ENCODE assay signal across 7 mouse cellular contexts in genomic region chr19:4125741-4126696, GRCm38 (mm10). TPM values are rescaled to one million over a fixed set of nuclear protein-coding genes. Genes with fewer than 3 reads are reported as not detected.
DNase-seq lines count a peak whose midpoint lies in the region; ATAC-seq lines count a peak whose summit lies in the region.

Gene Aip (minus strand): TSS chr19:4125858.

- peak within 1 kb of the TSS; percentile 59 for H3K4me2 ChIP-seq in embryonic facial prominence, embryonic 11.5 days (ENCODE audit: low read depth, low read length)
- H3K4me2 ChIP-seq in limb, embryonic 11.5 days (ENCODE audit: low read depth, severe bottlenecking) = peak within 1 kb of the TSS; percentile 65
- peak within 1 kb of the TSS; percentile 83 for H3K4me2 ChIP-seq in midbrain, embryonic 14.5 days (ENCODE audit: low read length)

- no peaks in the 10 kb centered on the region for H3K27me3 ChIP-seq in embryonic facial prominence, embryonic 11.5 days (ENCODE audit: control insufficient read depth, insufficient read depth, low read length)
- H3K27me3 ChIP-seq in limb, embryonic 11.5 days (ENCODE audit: control insufficient read depth, insufficient read depth, low read length) = no peaks in the 10 kb centered on the region
- no peaks in the 10 kb centered on the region for H3K27me3 ChIP-seq in midbrain, embryonic 14.5 days (ENCODE audit: control insufficient read depth, insufficient read depth, low read length)

- H3K4me3 ChIP-seq in embryonic facial prominence, embryonic 11.5 days (ENCODE audit: low read depth, low read length) = peak within 1 kb of the TSS; percentile 78
- peak within 1 kb of the TSS; percentile 60 for H3K4me3 ChIP-seq in limb, embryonic 11.5 days (ENCODE audit: low read depth, low read length)
- peak within 1 kb of the TSS; percentile 83 for H3K4me3 ChIP-seq in midbrain, embryonic 14.5 days (replicated peaks; ENCODE audit: low read depth, low read length)

- no peak within 1 kb of the TSS for H3K27ac ChIP-seq in embryonic facial prominence, embryonic 11.5 days (replicated peaks; ENCODE audit: low read depth, low read length)
- no peak within 1 kb of the TSS for H3K27ac ChIP-seq in limb, embryonic 11.5 days (replicated peaks; ENCODE audit: low read depth, low read length)
- H3K27ac ChIP-seq in midbrain, embryonic 14.5 days (replicated peaks; ENCODE audit: low read depth, low read length) = peak within 1 kb of the TSS; percentile 71

- peak; percentile 94 for ATAC-seq in embryonic facial prominence, embryonic 11.5 days (replicated peaks; ENCODE audit: insufficient number of reproducible peaks, low FRiP score, low TSS enrichment, low read depth)
- ATAC-seq in limb, embryonic 11.5 days (ENCODE audit: insufficient number of reproducible peaks, low FRiP score, low TSS enrichment, low read depth) = peak; percentile 92
- peak; percentile 93 for ATAC-seq in midbrain, embryonic 14.5 days (ENCODE audit: low FRiP score, low TSS enrichment)

- WGBS in embryonic facial prominence, embryonic 11.5 days = under 1% methylated on average over 63 of the region's 64 CpGs
- under 1% methylated on average over 45 of the region's 64 CpGs for WGBS in limb, embryonic 11.5 days
- WGBS in midbrain, embryonic 14.5 days = under 1% methylated on average over 63 of the region's 64 CpGs

- peak within 1 kb of the TSS; percentile 82 for H3K9ac ChIP-seq in embryonic facial prominence, embryonic 11.5 days (replicated peaks; ENCODE audit: low read length)
- H3K9ac ChIP-seq in limb, embryonic 11.5 days (ENCODE audit: low read length) = peak within 1 kb of the TSS; percentile 71
- peak within 1 kb of the TSS; percentile 83 for H3K9ac ChIP-seq in midbrain, embryonic 14.5 days (replicated peaks; ENCODE audit: low read length)

- no peaks in the 10 kb centered on the region for H3K9me3 ChIP-seq in embryonic facial prominence, embryonic 11.5 days (replicated peaks; ENCODE audit: control insufficient read depth, low read length)
- H3K9me3 ChIP-seq in limb, embryonic 11.5 days (ENCODE audit: control insufficient read depth, low read length) = no peaks in the 10 kb centered on the region
- no peaks in the 10 kb centered on the region for H3K9me3 ChIP-seq in midbrain, embryonic 14.5 days (ENCODE audit: control insufficient read depth, low read length)

- peaks cover 2% of the 10 kb centered on the region for H3K4me1 ChIP-seq in embryonic facial prominence, embryonic 11.5 days (ENCODE audit: control insufficient read depth, insufficient read depth, low read length)
- H3K4me1 ChIP-seq in limb, embryonic 11.5 days (ENCODE audit: control insufficient read depth, insufficient read depth, low read length) = peaks cover 12% of the 10 kb centered on the region
- peaks cover 9% of the 10 kb centered on the region for H3K4me1 ChIP-seq in midbrain, embryonic 14.5 days (ENCODE audit: control insufficient read depth, insufficient read depth, low read length)

- no peaks in the 10 kb centered on the region for H3K36me3 ChIP-seq in embryonic facial prominence, embryonic 11.5 days (replicated peaks; ENCODE audit: control insufficient read depth, insufficient read depth, low read depth, low read length)
- peaks cover 5% of the 10 kb centered on the region; the same call in 1 of the 2 replicates for H3K36me3 ChIP-seq in limb, embryonic 11.5 days (ENCODE audit: control insufficient read depth, insufficient read depth, low read length)
- H3K36me3 ChIP-seq in midbrain, embryonic 14.5 days (ENCODE audit: control insufficient read depth, insufficient read depth, low read length) = peaks cover 28% of the 10 kb centered on the region

- DNase-seq in adrenal gland, postnatal 14 days = peak; percentile 99
- DNase-seq in embryonic facial prominence, embryonic 11.5 days (ENCODE audit: low spot score) = peak; percentile 98
- peak; percentile 100 for DNase-seq in heart, adult 11 months
- peak; percentile 97 for DNase-seq in kidney, adult 18-20 months
- peak; percentile 99 for DNase-seq in limb, embryonic 11.5 days (ENCODE audit: low spot score)
- peak; percentile 98 for DNase-seq in midbrain, embryonic 14.5 days
- peak; percentile 98 to 99 for DNase-seq in spleen, adult 18-20 months

RNA-seq across cellular contexts. Expression of gene Aip, which starts in this region (rescaled TPM):
- total RNA-seq in adrenal gland, postnatal 14 days (2021) = 81.3 and 94.1 TPM in 2 replicates
- 68.3 and 85.1 TPM in 2 replicates for polyA plus RNA-seq in embryonic facial prominence, embryonic 11.5 days (2014; fragmentation: Nextera tagmentation; extraction: Ambion mirVana)
- 91.2 and 93.7 TPM in 2 replicates for polyA plus RNA-seq in limb, embryonic 11.5 days (2014; fragmentation: Nextera tagmentation; extraction: Ambion mirVana)
- 84.3 and 98.0 TPM in 2 replicates for polyA plus RNA-seq in midbrain, embryonic 14.5 days (2014; fragmentation: Nextera tagmentation; extraction: Ambion mirVana)
